9 mouse cellular contexts compared by ENCODE assay signal in the genomic region with DNA sequence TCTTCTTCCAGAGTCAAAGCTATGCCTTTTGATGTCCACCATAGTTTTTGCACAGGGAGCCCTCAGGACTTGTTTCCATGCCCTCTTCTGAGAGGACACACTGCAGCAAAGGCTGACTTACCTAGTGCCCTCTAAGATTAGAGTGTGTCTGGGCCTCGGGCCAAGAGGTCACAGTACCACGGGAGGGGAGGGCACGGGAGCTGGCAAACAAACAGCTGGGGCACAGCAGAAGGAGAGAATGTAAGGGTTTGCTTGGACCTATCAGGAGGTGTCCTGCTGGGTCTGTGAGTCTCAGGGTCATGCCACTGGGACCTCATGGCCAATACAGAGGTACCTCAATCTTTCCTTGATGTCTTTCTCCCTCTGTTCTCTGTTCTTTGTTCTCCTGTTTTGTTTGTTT. TPM values are rescaled to one million over a fixed set of nuclear protein-coding genes. Genes with fewer than 3 reads are reported as not detected.
A peak's percentile ranks its signal among the peaks of the same experiment; 100 is the strongest.
DNase-seq lines count a peak whose midpoint lies in the region; ATAC-seq and TF ChIP-seq lines count a peak whose summit lies in the region.
"Had no signal": no experiment of that assay in that cellular context is flagged by ENCODE, and none has a peak within 500 bp of the region (broad histone marks: within the 10 kb centered on the region; RNA-seq: fewer than 3 reads in every experiment).

No protein-coding gene starts in this region.

- H3K4me1 ChIP-seq in heart, postnatal 0 days (ENCODE audit: control insufficient read depth, insufficient read depth), result peaks cover 29% of the 10 kb centered on the region

- no peak overlapping the region for H3K9ac ChIP-seq in heart, postnatal 0 days (replicated peaks; ENCODE audit: low read depth, low read length)

- no peaks in the 10 kb centered on the region for H3K9me3 ChIP-seq in heart, postnatal 0 days (replicated peaks; ENCODE audit: control insufficient read depth, low read length)

- no peaks in the 10 kb centered on the region for H3K27me3 ChIP-seq in heart, postnatal 0 days (ENCODE audit: control insufficient read depth, insufficient read depth, low read length)

- no peak overlapping the region for H3K27ac ChIP-seq in gastrocnemius, adult 2 months
- peak overlapping the region; percentile 90 for H3K27ac ChIP-seq in heart, postnatal 0 days (ENCODE audit: low read depth)

- ATAC-seq in heart, postnatal 0 days (ENCODE audit: insufficient read depth, low read depth), result peak; percentile 87

- 0 out of 2 replicates have a peak, but pooled peaks have one; percentile 10 for TF ChIP-seq EP300 in heart, postnatal 0 days (IDR thresholded peaks at IDR 0.05; ENCODE audit: low read depth)

- intact Hi-C loops in gastrocnemius, adult 2 months (cut with DNase I), result no loop called here
- intact Hi-C loops in left cerebral cortex, postnatal 25 days (cut with DNase I), result no loop called here

- H3K4me2 ChIP-seq in heart, postnatal 0 days (ENCODE audit: low read depth, low read length), result no peak overlapping the region

- 10% methylated on average over 3 of the region's 3 CpGs for WGBS in heart, postnatal 0 days

- H3K36me3 ChIP-seq in heart, postnatal 0 days (replicated peaks; ENCODE audit: control insufficient read depth, insufficient read depth, low read length), result no peaks in the 10 kb centered on the region

- TF ChIP-seq CTCF in gastrocnemius, adult 2 months (IDR thresholded peaks at IDR 0.05), result no peak
- no peak for TF ChIP-seq CTCF in heart, postnatal 0 days (IDR thresholded peaks at IDR 0.05; ENCODE audit: low read depth)

- no peak overlapping the region for H3K4me3 ChIP-seq in gastrocnemius, adult 2 months
- no peak overlapping the region for H3K4me3 ChIP-seq in heart, postnatal 0 days (ENCODE audit: low read depth, low read length)

- peak; percentile 51 for DNase-seq in gastrocnemius, adult 2 months
- no peak for DNase-seq in gastrocnemius, postnatal 4 days (ENCODE audit: low spot score in 2 of 2)
- peak; percentile 6 for DNase-seq in 416B (ENCODE audit: low read depth)
- peak; percentile 75 for DNase-seq in heart, postnatal 0 days (ENCODE audit: low spot score)
- DNase-seq in lung, adult 18-20 months, result peak; percentile 84 to 89
- no peak for DNase-seq in thymus, postnatal 10 days (ENCODE audit: low spot score in 2 of 2)
- DNase-seq in cerebellum, postnatal 25 days, result no peak
- no peak for DNase-seq in left cerebral cortex, postnatal 25 days (ENCODE audit: low spot score in 2 of 2)

RNA-seq across cellular contexts. Expression of a gene that starts 57.1 kb away (rescaled TPM):
- not detected for total RNA-seq in gastrocnemius, adult 2 months (2021)
- total RNA-seq in gastrocnemius, postnatal 4 days (2021), result under 1 TPM; 0.36 to 0.37 TPM
- 0.38 TPM in 1 of 2 replicates, not detected in the other for total RNA-seq in heart, postnatal 0 days (2014; rRNA removed; ENCODE audit: low replicate concordance)
- polyA plus RNA-seq in heart, postnatal 0 days (2015; fragmentation: Nextera tagmentation; extraction: Ambion mirVana), result 0.11 and 0.22 TPM in 2 replicates
- total RNA-seq in left cerebral cortex, postnatal 25 days (2021), result not detected
- total RNA-seq: neutrophil, adult 5-6 weeks had no signal

Comparison
In these comparisons a context has a peak if more than half of its experiments do, and no peak if none do; other contexts are left out.
1. DNase-seq: peak in gastrocnemius, adult 2 months (single experiment), 416B (single experiment), heart, postnatal 0 days (single experiment) and lung, adult 18-20 months (2 of 2); none in gastrocnemius, postnatal 4 days (0 of 2), thymus, postnatal 10 days (0 of 2), cerebellum, postnatal 25 days (0 of 2) and left cerebral cortex, postnatal 25 days (0 of 2).